Mouse (Mus musculus) cerebellum, adult 9-10 months (tissue): ENCODE measurements around the gene Uggt2.

Experiments used
- DNase-seq: peaks from one replicate; pipeline ENCODE4 v3.0.0; 2022

The Uggt2 gene

DNA sequence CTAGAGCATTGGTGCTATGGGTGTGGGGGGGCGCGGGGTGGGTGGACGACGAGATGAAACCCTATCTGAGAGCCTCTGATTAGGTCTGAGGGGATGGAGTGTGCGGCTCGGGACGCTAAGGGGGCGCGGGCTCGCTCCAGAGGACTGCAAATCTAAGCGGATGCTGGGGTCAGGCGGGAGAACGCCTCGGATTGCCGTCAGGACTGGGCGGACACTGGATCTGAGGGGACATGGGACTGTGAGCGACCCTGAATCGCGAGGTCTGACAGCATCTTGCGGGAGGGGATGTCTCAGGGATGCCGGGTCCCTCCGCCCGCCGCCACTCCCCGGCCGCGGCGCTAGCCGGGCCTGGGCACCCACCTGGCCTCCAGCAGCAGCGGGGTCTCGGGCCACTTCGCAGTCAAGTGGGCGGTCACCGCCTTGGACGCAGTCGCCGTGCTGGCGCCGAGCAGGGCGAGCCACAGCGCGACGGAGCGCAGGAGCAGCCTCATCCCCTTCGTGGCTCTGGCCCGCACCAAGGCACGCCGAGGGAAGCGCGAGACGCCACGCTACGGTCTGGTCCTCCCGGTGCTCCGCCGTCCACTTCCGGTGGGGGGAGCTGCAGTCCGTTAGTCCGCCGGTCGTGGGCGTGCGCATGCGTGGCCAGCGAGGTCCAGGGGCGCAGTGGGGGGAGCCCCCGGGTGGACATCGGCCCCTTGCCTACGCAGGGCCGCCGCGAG, at the start of gene Uggt2:
Gene Uggt2, minus strand, starts transcription at position 580 of the 719 bp plus-strand sequence.
- DNase-seq = peak; percentile 93

DNA sequence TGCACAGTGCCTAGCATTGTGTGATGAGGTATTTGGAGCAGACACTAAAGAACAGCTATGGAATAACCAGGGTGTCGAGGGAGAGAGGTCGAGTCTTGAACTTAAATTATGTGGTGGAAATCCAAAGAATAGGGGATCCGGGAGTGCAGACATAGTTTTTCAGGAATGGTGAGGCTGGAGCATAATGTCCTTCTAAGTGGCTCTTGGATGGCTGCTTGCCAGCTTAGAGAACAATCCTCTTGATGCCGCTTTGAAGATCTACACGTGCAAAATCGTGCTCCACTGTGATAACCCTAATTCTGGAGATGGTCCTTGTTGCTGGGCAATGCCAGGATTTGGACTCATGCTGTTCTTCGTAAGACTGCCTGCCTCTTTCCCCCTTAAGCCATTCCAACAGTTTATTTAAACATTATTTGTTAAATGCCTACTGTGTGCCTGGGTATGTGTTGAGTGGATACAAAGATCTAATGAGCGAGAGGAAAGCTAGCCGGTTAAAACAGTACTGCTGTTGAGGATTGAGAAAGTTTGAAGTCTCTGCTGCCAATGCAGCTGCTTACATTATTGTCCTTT, 40.2 kb upstream of the Uggt2 start:
- peak; percentile 29 for DNase-seq

DNA sequence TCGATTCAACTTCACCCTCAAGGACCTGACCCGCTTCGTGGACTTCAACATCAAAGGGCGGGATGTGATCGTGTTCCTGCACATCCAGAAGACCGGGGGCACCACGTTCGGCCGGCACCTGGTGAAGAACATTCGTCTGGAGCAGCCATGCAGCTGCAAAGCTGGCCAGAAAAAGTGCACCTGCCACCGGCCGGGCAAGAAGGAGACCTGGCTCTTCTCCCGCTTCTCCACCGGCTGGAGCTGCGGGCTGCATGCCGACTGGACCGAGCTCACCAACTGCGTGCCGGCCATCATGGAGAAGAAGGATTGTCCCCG, 39.5 kb upstream of the Uggt2 start:
- peak; percentile 34 for DNase-seq

DNA sequence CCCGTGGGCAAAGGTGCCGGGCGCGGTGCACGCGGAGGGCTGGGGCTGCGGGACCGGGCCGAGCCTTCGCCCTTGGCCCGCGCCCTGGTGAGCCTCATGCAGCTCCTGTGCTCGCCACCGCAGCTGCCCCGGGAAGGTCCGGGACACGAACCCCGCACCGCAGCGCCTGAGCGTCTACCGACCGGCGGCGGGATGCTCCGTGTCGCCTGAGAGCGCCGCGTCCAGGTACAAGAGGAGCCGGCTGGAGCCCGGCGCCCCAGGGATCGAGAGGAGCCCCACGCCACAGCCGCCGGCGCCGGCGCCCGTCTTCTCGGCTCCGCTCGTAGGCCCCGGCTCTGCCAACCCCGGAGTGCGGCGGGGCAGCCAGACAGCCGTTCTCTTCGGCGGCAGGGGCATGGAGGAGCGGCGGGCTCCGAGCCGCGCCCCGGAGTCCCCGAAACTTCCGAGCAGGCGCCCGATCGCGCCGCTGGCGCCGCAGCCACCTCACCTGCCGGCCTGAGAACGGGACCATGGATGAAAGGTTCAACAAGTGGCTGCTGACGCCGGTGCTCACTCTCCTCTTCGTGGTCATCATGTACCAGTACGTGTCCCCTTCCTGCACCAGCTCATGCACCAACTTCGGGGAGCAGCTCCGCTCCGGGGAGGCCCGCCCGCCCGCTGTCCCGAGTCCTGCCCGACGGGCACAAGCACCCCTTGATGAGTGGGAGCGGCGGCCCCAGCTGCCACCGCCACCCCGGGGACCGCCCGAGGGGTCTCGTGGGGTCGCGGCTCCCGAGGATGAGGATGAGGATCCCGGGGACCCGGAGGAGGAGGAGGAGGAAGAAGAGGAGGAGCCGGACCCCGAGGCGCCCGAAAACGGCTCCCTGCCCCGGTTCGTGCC, 38.9 kb upstream of the Uggt2 start, which contains the start of gene Hs6st3:
Gene Hs6st3, plus strand, starts transcription at position 436 of the 880 bp plus-strand sequence.
- peak; percentile 41 for DNase-seq

DNA sequence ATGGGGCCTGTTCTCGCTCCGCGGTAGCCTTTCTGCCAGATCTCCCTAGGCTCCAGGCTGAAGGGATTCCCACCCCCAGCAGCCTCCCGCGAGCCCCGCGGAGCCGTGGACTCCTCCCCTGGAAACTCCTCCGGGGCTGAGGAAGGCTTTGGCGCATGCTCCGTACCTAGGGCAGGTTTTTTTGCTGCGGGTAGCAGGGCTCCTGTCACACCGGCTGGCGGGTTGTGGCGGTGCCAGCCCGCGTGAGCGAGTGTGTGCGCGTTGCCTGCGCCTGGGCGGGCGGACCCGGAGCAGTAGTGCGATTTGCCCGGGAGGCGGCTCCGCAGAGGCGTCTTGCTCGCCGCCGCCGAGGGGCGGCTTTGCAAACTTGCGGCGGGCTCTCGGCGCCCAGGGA, 38.3 kb upstream of the Uggt2 start:
- DNase-seq = peak; percentile 91

DNA sequence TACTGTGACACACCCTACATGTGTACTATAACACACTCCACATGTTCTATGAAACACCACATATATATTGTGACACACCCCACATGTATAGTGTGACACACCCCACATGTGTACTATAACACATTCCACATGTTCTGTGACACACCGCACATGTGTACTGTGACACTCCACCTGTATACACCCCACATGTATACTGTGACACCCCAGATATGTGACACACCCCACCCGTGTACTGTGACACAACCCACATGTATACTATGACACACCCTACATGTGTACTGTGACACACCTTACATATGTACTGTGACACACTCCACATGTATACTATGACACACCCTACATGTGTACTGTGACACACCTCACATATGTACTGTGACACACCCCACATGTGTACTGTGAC, 28.1 kb upstream of the Uggt2 start:
- DNase-seq = no peak

DNA sequence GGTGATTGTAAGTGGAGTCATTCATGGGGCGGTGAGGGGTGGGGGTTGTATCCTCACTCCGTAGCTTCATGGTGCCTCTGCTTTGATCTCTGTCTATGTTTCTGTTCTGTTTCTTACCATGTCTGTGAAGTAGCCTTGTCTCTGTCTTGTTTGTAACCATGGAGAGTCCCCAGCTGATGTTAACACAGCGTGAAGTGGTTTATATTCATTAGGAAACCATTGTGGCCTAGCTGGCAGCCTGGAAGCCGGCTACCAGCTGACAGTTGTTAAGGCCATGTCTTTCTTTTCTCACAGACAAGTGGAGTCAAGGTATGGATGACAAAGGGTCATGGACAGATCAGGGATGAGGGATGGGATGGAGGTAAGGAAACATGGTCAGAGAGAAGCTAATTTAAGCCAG, 26.6 kb upstream of the Uggt2 start:
- no peak for DNase-seq

DNA sequence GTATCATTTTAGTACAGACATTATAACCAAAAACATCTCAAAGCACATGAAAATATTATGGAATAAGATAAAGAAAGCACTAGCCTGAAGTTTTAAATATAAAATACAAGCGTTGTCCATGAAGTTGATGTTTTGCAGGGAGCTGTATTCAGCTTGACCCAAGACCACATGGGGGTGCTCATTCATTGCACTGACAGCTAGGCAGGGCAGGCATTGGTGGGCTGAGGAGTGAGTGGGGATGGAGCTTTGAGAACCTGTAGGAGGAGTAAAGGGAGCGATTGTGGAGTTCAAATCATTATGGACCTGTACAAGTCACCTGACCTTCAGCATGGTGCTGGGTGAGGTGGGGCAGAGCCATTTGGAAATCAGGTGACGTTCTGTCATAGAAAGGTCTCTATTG, 24.8 kb upstream of the Uggt2 start:
- DNase-seq = no peak

DNA sequence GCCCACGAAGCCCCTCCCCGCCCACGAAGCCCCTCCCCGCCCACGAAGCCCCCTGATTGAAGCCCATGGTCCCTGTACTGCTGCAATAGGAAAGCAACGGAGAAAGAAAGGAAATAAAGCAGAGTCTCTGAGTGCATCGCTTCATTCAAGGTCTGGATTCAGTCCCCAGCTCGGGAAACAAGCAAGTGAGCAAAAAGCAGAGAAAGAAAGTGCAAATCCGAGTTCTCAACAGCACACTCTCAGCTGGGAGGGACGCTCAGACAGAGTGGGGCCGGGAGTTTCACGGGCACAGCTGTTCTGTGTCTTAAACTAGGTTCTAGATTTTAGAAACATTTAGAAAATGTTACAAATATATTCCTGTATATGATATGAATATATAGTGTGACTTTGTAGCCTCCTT, 24.4 kb upstream of the Uggt2 start:
- no peak for DNase-seq

DNA sequence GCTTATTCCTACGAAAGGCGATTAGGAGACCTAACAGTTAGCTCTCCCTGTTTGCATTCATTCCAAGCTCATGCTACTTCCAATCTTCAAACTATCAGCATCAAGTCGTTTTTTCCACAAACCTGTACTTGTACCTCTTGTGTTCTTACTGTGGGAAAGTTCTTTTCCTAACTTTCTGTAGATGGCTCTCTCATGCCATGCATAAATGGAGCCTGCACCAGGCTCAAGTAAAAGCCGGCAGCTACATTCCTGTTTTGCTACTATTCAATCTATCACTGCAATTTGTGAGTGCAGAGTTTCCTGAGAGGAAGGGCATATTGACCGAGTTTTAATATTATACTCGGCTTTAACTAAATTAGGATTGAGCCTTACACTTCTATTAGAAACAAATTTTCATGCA, 13.3 kb upstream of the Uggt2 start:
- no peak for DNase-seq

DNA sequence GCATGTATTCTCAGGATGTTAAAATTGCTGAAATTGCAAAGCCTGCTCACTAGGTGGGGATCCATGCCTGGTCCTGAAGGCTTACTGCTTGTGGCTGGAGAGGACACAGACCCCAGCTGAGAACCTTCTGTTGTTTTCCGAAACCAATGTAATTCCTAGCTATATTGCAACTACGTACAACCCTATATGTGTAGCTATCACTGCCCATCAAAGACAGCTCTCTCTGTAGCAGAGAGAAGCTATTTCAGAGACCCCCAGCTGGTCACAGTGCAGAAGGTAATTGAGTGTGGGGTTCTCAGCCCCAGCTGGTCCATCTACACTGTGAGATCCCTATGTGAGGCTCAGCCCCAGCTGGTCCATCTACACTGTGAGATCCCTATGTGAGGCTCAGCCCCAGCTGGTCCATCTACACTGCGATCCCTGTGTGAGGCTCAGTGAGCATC, 10.6 kb upstream of the Uggt2 start:
- no peak for DNase-seq

DNA sequence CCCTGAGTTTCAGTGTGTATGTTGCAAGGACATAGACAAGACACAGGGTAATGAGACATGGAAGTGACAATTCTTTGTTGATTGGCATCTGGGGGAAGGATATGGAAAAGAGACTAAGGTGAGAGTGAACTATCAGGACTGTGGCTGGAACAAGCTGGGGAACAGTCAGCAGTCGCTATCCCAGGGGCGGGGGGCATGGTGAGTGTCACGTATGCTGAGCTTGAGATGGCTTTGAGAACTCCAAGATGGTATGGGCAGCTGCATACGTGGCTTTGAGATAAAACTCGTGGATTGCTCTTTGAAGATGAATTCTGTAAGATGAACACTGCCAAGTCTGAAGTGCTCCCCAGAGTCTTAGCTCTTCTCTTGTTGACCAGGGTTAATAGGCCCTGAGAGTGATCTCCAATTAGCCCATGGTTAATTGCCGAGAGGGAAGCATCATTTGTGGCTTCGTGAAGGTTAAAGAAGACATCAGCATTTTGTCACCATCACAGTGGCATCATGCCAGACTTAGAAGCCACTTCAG, 9.6 kb upstream of the Uggt2 start:
- no peak for DNase-seq

DNA sequence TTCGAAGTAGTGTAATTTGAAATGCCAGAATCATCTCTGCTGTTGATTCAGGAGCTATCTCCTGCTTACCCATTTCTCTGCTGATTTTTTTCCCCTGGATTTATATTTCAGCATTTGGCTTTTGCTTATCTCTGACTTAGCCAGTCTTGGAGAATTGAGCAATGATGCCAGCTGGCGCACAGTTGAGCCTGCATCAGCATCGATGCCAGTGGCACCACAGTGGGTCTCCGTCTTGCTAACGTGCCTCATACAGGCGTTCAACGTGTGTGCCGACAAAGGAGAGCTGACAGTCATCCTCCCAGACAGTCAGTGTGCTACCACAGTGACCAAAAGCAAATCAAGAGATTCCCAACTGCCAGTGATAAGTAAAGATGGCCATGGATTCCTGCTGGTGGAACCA, 8.4 kb upstream of the Uggt2 start:
- peak; percentile 40 for DNase-seq

DNA sequence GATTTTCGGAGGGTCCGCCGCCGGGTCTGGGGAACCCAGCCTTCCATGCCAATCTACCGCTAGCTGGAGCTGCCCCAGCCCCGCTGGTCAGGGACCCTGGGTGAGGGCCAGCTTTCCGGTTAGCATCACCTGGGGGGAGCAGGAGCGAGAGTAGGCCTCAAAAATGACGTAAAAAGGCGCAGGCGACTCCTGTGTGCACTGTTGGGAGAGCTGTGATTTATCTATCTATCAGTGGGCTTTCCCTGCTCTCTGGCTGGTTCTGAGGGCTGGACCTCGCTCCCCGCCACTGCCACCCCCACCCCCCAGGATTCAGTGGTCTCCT, 301 bp upstream of the Uggt2 start:
- no peak for DNase-seq

DNA sequence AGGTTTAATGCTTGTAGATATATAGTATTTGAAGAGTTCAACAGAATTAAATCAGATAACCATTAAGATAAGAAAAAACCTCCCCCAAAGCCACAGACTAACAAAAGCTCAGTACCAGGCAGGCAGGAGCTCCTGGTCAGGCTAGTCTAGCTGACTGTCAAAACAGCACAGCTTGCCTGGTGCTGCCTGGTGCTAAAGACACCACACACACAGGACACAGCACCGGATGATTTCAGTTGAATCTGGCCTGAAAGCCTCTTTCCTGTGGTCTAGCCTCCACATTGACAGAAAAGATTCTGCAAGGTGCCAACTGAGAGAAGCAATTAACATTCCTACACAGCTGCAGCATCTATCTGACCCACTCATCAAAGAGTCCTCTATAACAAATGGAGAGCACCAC, 37.4 kb downstream of the Uggt2 start:
- DNase-seq = no peak

DNA sequence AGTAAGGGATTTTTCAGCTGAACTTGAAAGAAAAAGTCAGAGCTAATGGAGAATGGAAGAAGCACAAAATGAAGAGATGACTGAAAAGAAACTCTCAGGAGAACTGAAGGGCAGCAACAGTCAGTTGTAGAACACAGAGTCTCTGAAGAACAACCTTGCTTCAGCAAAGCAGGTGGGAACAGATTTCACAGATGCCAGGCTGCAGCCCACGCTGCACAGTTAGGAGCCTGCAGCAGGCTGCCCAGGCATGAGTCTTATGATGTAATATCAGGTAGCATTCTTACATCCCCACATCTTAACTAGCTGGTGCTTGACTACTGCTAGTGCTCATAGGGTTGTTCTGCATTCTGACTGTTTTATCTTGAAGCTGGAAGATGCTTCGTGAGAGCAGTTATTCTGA, 38.5 kb downstream of the Uggt2 start:
- no peak for DNase-seq

DNA sequence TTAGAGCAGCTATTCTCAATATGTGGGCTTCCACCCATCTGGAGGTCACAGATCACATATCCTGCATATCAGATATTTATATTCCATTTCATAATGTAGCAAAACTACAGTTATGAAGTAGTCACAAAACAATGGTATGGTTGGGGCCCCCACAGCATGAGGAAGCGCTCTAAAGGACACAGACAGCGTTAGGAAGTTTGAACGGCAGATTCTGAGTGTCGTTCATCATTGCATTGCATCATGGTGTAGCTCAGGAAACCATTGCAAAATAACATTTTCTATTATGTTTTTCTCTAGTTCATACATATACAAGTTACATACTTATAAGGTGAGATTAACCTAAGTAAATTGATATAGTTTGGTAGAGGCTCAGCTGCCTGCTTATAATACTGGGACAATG, 42.2 kb downstream of the Uggt2 start:
- no peak for DNase-seq

DNA sequence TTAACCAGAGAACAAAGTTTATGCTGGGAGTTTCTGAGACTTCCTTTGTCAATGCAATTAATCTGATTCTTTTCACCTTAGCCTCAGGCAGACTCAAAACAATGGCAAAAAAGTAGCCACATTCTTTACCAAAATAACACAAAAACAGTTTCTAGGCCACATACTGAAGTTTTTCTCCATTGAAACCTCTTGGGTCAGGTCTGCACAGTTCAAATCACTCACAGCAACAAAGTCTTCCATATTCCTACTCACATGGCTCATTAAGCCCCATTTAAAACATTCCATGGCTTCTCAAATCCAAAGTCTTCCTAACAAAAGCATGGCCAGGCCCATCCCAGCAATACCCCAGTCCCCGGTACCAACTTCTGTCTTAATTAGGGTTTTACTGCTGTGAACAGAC, 46.3 kb downstream of the Uggt2 start:
- DNase-seq = no peak

DNA sequence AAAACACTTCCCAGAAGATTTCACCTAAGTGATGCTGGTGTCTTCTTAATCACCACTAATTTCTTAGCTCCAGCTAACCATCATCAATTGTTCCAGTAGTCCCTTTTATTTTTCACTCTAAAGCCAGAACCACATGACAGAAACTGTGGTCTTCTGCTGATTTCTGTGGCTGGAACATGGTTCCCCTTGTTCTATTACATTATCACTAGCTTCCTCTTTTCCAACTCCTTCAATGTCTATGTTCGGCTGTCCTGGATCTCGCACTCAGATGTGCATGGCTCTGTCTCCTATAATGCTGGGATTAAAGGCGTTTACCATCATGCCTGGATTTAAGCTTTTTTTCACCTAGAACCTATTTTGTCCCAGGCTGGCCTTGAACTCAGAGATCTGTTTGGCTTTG, 46.9 kb downstream of the Uggt2 start:
- no peak for DNase-seq

DNA sequence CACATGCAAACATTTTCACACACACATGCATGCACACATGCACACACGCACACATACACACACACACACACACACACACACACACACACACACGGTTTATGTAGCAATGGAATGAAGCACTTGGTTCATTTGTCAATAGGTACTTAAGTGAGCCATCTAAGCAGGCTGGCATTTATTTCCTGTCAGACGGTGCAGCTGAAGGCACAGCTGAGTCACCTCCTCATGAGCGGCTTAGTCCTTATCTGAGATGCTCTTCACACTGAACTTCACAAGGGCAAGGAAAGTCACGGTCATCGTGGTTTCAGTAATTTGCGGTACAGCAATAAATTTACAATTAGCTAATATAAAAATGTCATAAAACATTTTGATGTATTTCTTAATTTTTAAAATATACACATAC, 55.5 kb downstream of the Uggt2 start:
- no peak for DNase-seq

DNA sequence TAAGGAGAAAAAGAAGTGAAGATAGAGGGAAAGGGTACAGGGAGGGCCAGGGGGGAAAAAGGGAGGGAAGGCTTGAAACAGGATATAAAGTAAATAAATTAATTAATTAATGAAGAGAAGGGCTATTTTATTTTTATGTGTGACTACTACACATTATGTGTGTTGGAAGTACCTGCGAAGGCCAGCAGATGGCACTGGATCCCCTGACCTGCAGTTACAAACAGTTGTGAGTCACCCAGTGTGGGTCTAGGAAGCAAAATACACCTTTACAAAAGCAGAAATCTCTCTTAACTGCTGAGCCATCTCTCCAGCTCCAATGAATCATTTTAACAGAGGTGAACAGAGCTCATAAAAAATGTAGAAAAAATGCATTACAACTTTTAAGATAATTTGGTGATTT, 59.0 kb downstream of the Uggt2 start:
- DNase-seq = peak; percentile 32

DNA sequence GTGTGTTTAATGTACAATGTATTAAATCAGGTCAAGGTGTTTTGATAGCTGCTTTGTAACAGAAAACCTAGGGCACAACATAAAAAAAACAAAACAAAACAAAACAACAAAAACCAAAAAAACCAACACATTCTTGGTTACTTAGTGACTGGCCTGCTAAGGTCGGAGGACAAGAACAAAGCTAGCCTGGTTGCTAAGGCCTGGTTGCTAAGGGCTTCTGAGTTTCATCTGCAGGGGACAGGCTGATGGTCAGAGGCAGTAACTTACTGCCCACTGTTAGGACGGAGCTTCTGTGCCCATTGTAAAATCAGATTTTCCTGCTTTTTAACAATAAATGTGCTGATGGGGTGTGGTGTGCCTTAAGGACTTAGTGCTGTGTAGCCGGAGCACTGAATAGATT, 61.5 kb downstream of the Uggt2 start:
- DNase-seq = no peak

DNA sequence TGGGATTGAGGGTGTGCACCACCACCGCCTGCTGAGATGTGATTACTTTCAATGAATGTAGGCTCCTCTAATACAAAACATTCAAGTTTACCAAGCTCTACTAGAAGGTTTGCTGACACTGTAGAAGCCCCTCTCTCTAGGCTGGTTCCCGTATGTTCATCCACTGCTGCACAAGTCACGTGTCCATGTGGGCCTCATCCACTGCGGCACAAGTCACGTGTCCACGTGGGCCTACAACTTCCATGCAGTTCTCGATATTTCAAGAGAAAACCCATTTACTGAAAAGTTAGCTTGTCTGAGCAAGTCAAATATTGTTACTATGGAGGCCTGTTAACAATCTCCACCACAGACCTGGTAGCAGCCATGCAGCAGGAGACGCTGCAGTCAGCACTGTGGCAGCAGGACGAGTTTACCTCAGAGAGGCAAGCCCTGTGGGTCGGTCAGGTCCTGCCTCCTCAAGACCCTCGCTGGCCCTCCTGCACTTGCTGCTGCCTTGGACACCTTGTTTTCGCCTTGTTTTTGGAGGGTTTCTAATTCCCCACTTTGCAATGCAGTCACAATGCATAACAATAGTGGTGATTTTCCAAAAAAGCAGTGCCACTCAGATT, 62.0 kb downstream of the Uggt2 start:
- DNase-seq = no peak
